Mouse (Mus musculus) forebrain, embryonic 11.5 days (tissue): ENCODE results near the gene Sema3g. TPM values are rescaled to one million over a fixed set of nuclear protein-coding genes. Genes with fewer than 3 reads are reported as not detected.

ENCODE experiments used
- ATAC-seq: fragments of 200-750 bp; cut with Nextera tagmentation; replicated peaks from 2 replicates; pipeline ENCODE4 v1.8.0; 2017; ENCODE audit warnings: moderate TSS enrichment; ENCODE audit not compliant: low FRiP score
- DNase-seq: peaks from one replicate; pipeline ENCODE4 v3.0.0-alpha.2; 2017; ENCODE audit warnings: low spot score
- H3K27ac ChIP-seq: fragments of 300-500 bp; sonication (generic); 2 replicates; pipeline ENCODE4 v1.5.1; 2014; ENCODE audit warnings: low read depth, low read length
- H3K27me3 ChIP-seq: fragments of 300-500 bp; sonication (generic); 2 replicates; pipeline ENCODE4 v1.6.1; 2014; ENCODE audit warnings: mild to moderate bottlenecking, low read length, mixed read lengths; ENCODE audit not compliant: control insufficient read depth, insufficient read depth
- H3K36me3 ChIP-seq: fragments of 300-500 bp; sonication (generic); 2 replicates; pipeline ENCODE4 v1.6.1; 2014; ENCODE audit warnings: mild to moderate bottlenecking, low read length, moderate library complexity, mixed read lengths; ENCODE audit not compliant: control insufficient read depth, insufficient read depth
- H3K4me1 ChIP-seq: fragments of 300-500 bp; sonication (generic); replicated peaks from 2 replicates; pipeline ENCODE4 v1.6.1; 2014; ENCODE audit warnings: low read length, mixed read lengths; ENCODE audit not compliant: control insufficient read depth, insufficient read depth
- H3K4me2 ChIP-seq: fragments of 300-500 bp; sonication (generic); 2 replicates; pipeline ENCODE4 v1.6.1; 2014; ENCODE audit warnings: low read depth, mild to moderate bottlenecking, low read length, moderate library complexity, mixed read lengths; ENCODE audit not compliant: severe bottlenecking
- H3K4me3 ChIP-seq: fragments of 300-500 bp; sonication (generic); 2 replicates; pipeline ENCODE4 v1.5.1; 2014; ENCODE audit warnings: low read depth, low read length
- H3K9ac ChIP-seq: fragments of 300-500 bp; sonication (generic); 2 replicates; pipeline ENCODE4 v1.6.1; 2014; ENCODE audit warnings: low read length
- H3K9me3 ChIP-seq: fragments of 300-500 bp; sonication (generic); 2 replicates; pipeline ENCODE4 v1.6.1; 2016; ENCODE audit warnings: low read length, mixed read lengths; ENCODE audit not compliant: control insufficient read depth
- WGBS: fragments of 180-500 bp; shearing (Covaris S2); extraction: QIAGEN DNeasy Blood & Tissue Kit; methylation state at CpG from one replicate; pipeline ENCODE4 v1.1.7; 2014; 5-methylcytosine and 5-hydroxymethylcytosine counted together
- polyA plus RNA-seq: library from polyadenylated mRNA; unstranded; fragments of >200 nt; fragmentation: Nextera tagmentation; extraction: Ambion mirVana; gene quantifications from 2 replicates; pipeline ENCODE4 v1.2.1, GENCODE M21; 2014

Sema3g gene
- polyA plus RNA-seq, 1 experiment from 2014 or later, result 0.16 TPM

DNA sequence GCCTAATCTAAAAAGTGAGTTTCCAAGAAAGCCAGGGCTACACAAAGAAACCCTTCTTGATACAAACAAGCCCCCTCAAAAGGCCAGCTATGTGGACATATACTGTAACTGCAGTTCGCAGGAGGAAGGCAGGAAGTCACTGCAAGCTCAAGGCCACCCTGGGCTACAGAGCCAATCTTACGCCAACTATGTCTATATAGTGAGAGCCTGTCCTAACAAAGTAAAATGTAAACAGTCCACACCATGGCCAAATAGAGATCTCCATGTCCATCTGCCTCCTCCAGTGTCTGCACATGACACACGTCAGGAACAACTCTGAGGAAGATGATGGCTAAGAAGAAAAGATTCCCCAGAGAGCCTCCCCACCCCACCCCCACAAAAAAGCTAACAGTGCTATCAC lies 17.6 kb upstream of the Sema3g start:
- Histone ChIP-seq H3K4me2 (no peak overlapping the region), H3K9ac (no peak overlapping the region), H3K4me1 (peaks cover 4% of the 10 kb centered on the region; the same call in 1 of the 2 replicates), H3K36me3 (peaks cover 22% of the 10 kb centered on the region), H3K4me3 (no peak overlapping the region), H3K9me3 (no peaks in the 10 kb centered on the region), H3K27ac (no peak overlapping the region), H3K27me3 (no peaks in the 10 kb centered on the region)
- ATAC-seq (no peak), DNase-seq (no peak)
- 89% methylated on average over 3 of the region's 3 CpGs for WGBS

DNA sequence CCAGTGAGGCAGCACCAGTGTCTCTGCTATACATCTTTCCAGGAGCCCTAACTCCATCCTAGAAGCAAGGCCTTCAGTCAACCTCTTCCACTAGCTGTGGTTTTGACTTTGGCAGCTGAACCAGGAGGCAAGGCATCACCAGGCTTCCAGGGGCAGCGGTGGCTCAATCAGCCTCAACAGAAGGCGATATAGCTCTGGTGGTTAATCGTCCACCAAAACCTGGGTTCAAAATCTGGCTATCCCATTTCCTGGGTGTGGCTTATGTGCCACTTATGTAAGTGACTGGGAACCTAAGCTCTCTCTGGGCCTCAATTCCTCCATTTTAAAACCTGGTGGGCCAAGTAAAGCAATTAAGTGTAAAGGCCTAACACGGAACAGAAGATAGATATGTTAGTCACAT lies 12.8 kb upstream of the Sema3g start:
- WGBS, result 88% methylated on average over 4 of the region's 4 CpGs

DNA sequence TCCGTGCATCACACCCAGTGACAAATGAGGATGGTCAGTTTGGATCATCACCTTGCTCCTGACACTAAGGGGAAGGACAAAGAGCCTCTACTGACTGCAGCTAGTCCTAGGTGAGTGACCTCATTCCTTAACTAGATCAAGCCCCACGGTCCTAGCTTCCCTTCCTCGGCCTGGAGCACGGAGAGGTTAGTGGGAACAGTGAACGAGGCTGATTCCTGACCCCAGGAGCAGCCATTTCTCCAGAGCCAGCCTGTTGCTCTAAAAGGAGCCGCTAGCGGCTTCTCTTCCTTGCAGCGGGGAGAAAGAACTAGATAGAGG lies 12.5 kb upstream of the Sema3g start:
- DNase-seq, result no peak
- H3K4me2 ChIP-seq, result peak overlapping the region; percentile 92
- H3K9ac ChIP-seq, result peak overlapping the region; percentile 95
- H3K27ac ChIP-seq, result peak overlapping the region; percentile 48; the same call in 1 of the 2 replicates
- no peak; the same call in 1 of the 2 replicates for ATAC-seq
- H3K36me3 ChIP-seq, result peaks cover 19% of the 10 kb centered on the region
- WGBS, result 27% methylated on average over 8 of the region's 8 CpGs
- peak overlapping the region; percentile 85 for H3K4me3 ChIP-seq
- H3K4me1 ChIP-seq, result peaks cover 6% of the 10 kb centered on the region; the same call in 1 of the 2 replicates
- no peaks in the 10 kb centered on the region for H3K9me3 ChIP-seq
- H3K27me3 ChIP-seq, result no peaks in the 10 kb centered on the region

More for the DNA sequence above, 12.8 kb upstream of the Sema3g start:
- H3K9ac ChIP-seq, result peak overlapping the region; percentile 95
- H3K4me2 ChIP-seq, result peak overlapping the region; percentile 92
- H3K9me3 ChIP-seq, result no peaks in the 10 kb centered on the region
- H3K4me3 ChIP-seq, result peak overlapping the region; percentile 85
- ATAC-seq (no peak), DNase-seq (no peak)
- no peaks in the 10 kb centered on the region for H3K27me3 ChIP-seq
- H3K4me1 ChIP-seq, result peaks cover 6% of the 10 kb centered on the region; the same call in 1 of the 2 replicates
- H3K36me3 ChIP-seq, result peaks cover 19% of the 10 kb centered on the region
- H3K27ac ChIP-seq, result peak overlapping the region; percentile 48; the same call in 1 of the 2 replicates

DNA sequence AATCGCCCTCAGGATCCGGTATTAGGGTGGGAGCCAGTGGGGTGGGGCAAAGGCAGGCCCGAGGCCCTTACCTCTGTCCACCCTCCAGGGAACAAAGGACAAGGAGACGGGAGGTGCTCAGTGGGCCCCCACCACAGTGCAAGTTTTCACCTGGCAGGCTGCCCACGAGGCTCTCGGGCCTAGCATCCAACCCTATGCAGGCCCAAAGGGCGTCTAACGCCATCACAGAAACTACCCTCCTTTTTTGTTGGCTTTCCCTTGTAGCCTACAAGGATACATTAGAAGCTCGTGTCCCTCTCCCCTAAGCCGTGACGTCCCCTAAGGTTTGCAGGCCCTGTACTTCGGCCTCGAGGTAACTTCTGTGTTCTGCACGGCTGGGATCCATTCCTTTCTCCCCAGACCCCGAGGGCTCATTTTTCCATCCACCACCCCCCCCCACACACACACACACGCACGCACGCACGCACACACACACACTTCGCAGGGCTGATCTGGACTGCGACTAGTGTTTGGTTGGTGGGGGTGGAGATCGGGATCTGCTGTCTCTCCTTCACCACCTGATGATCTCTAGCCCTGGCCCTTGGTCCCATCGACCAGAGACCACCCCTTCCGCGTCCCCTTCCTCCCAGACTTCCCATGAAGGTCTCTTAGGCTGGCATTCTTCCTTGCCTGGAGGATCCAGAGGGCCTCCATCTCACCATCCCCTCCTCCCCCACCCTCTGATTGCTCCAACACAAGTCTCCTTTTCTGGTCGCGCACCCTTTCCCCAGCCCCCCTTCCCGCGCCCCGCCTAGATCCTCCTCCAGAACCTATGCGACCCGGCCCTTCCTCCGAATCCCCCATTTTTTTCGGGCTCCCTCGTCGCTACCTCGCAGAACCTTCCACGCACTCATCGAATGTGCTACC lies 11.8 kb upstream of the Sema3g start:
- peak; percentile 75 for DNase-seq
- WGBS, result under 1% methylated on average over 39 of the region's 39 CpGs
- H3K9ac ChIP-seq, result peak overlapping the region; percentile 95
- H3K36me3 ChIP-seq, result peaks cover 19% of the 10 kb centered on the region
- peak; percentile 77 for ATAC-seq
- no peaks in the 10 kb centered on the region for H3K9me3 ChIP-seq
- peaks cover 6% of the 10 kb centered on the region; the same call in 1 of the 2 replicates for H3K4me1 ChIP-seq
- H3K4me2 ChIP-seq, result peak overlapping the region; percentile 92
- peak overlapping the region; percentile 48 for H3K27ac ChIP-seq
- peak overlapping the region; percentile 85 for H3K4me3 ChIP-seq
- no peaks in the 10 kb centered on the region for H3K27me3 ChIP-seq

DNA sequence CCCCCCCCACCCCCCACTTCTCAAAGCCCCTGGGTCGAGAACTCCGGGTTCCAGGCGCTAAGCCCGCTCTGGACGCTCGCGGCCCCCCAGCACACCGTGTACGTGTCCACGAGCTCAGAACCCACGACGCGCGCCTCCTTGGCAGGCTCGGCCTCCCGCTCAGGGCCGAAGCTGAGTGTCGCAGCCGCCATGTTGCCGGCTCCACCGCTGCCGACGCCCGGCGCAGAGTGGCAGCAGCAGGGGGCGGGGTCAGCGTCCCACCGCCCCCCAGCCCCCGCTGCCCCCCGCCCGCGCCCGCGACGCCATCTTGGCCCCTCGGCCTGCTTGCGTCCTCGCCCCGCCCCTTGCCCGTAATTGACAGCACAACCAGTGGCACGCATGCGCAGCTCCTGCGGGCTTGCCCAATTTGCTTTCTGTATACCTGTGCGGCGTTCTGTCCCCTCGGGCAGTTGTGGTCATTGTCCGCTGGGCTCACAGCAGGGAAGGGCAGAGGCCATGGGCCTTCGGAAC lies 11.1 kb upstream of the Sema3g start:
- Histone ChIP-seq H3K9me3 (no peaks in the 10 kb centered on the region), H3K27me3 (no peaks in the 10 kb centered on the region), H3K36me3 (peaks cover 17% of the 10 kb centered on the region), H3K27ac (peak overlapping the region; percentile 48), H3K4me2 (peak overlapping the region; percentile 92), H3K4me3 (peak overlapping the region; percentile 85), H3K9ac (peak overlapping the region; percentile 95), H3K4me1 (peaks cover 6% of the 10 kb centered on the region; the same call in 1 of the 2 replicates)
- WGBS, result under 1% methylated on average over 48 of the region's 48 CpGs
- DNase-seq, result peak; percentile 99
- ATAC-seq, result peak; percentile 81

DNA sequence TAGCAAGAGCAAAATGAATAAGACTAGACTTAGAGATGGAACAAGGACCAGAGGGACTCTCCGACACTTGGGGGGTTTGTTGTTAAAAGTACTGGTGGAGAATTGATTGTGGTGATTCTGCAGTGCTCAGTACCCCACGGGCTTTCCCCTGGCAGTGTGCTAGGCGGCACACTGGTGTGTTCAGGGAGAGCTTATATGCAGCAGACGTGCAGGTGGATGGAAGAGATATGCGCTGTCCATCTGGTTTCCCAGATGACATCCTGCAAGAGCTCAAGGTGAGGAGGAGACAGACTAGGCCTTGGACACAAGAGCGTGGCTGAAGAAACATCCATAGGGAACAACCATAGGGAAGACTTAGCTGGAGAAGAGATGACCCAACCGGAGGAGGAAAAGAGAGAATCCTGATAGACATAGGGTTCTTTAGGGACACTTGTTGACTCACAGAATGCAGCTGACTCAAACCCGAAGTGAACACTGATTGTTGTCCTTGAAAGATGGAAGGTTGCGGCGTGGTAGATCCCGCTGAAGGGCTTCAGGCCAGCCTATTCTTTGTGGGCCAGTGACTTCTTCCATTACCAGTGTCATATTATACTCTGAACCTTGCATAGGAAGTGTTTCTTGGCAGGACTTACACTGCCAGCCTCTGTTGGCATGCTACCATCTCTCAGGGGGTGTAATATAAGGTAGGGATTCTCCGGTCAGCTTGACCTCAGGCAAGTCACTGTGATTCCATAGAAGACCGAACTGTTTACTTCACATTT lies 10.4 kb upstream of the Sema3g start:
- Histone ChIP-seq H3K9ac (peak overlapping the region; percentile 95), H3K9me3 (no peaks in the 10 kb centered on the region), H3K4me3 (peak overlapping the region; percentile 85), H3K27me3 (no peaks in the 10 kb centered on the region), H3K4me2 (peak overlapping the region; percentile 92), H3K36me3 (peaks cover 11% of the 10 kb centered on the region; the same call in 1 of the 2 replicates), H3K27ac (no peak overlapping the region), H3K4me1 (peaks cover 6% of the 10 kb centered on the region; the same call in 1 of the 2 replicates)
- WGBS, result 82% methylated on average over 13 of the region's 13 CpGs
- ATAC-seq (peak; percentile 17; the same call in 1 of the 2 replicates), DNase-seq (no peak)

DNA sequence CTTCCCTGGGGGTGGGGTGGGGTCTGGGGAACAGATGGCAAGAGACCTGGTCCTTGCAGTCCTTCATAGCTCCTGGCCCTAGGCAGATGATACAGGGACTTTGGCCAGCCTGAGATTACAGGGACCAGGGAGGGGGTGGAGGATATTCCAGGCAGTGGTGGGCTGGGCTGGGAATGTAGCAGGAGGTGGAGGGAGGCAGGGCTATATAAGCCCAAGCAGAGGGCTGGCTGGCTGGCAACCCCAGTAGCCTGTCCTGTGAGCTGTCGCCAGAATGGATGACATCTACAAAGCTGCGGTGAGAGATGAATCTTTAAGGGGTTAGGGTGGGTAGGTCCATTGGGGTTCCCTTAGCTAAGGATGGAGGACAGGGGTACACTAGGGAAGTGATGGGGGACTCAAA lies 9.6 kb upstream of the Sema3g start, which contains the start of gene Tnnc1:
Tnnc1 (plus strand) TSS at position 229 of the 400 bp plus-strand sequence.
- DNase-seq, result no peak
- no peak within 1 kb of the TSS for H3K4me3 ChIP-seq
- peaks cover 6% of the 10 kb centered on the region; the same call in 1 of the 2 replicates for H3K4me1 ChIP-seq
- WGBS, result 90% methylated on average over 2 of the region's 2 CpGs
- H3K27me3 ChIP-seq, result no peaks in the 10 kb centered on the region
- peak within 1 kb of the TSS; percentile 95 for H3K9ac ChIP-seq
- no peak for ATAC-seq
- H3K9me3 ChIP-seq, result no peaks in the 10 kb centered on the region
- H3K27ac ChIP-seq, result no peak within 1 kb of the TSS
- peak within 1 kb of the TSS; percentile 92 for H3K4me2 ChIP-seq
- peaks cover 4% of the 10 kb centered on the region; the same call in 1 of the 2 replicates for H3K36me3 ChIP-seq

DNA sequence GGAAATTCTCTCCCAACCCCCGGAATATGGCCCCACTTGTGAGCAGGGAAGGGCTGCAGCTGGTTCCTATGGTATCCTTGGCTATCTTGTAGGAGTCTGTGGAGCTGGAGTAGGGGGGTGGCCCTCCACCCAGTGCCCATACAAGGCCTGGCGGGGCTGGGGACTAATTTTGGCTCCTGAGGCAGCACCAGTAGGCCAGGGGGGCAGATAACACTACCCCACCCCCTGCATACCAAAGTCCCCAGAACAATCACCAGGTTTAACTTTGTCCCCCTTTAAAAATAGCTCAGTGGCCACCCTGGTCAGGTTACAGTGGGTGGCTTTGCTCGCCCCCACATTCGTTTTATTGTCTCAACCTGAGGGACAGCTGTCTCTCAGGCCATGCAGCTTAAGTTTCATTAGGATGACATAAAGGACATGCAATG lies 8.5 kb upstream of the Sema3g start:
- DNase-seq (no peak), ATAC-seq (no peak)
- peaks cover 6% of the 10 kb centered on the region; the same call in 1 of the 2 replicates for H3K4me1 ChIP-seq
- H3K4me2 ChIP-seq, result no peak overlapping the region
- H3K27ac ChIP-seq, result no peak overlapping the region
- no peak overlapping the region for H3K4me3 ChIP-seq
- 78% methylated on average over 4 of the region's 4 CpGs for WGBS
- H3K36me3 ChIP-seq, result peaks cover 2% of the 10 kb centered on the region; the same call in 1 of the 2 replicates
- H3K9me3 ChIP-seq, result no peaks in the 10 kb centered on the region
- H3K27me3 ChIP-seq, result no peaks in the 10 kb centered on the region
- H3K9ac ChIP-seq, result no peak overlapping the region
